Mouse (Mus musculus) hindbrain, postnatal 0 days (tissue): ENCODE results near the gene Slc35b1. TPM values are rescaled to one million over a fixed set of nuclear protein-coding genes. Genes with fewer than 3 reads are reported as not detected.

Source experiments
- ATAC-seq: fragments of 200-750 bp; cut with Nextera tagmentation; 2 replicates; pipeline ENCODE4 v1.8.0; 2017; ENCODE audit warnings: mild to moderate bottlenecking, moderate TSS enrichment, moderate library complexity
- DNase-seq: peaks from one replicate; pipeline ENCODE4 v3.0.0-alpha.2; 2015; ENCODE audit warnings: low spot score
- H3K27ac ChIP-seq: fragments of 300-500 bp; sonication (generic); 2 replicates; pipeline ENCODE4 v1.5.1; 2014; ENCODE audit warnings: mild to moderate bottlenecking
- H3K27me3 ChIP-seq: fragments of 300-500 bp; sonication (generic); 2 replicates; pipeline ENCODE4 v1.6.1; 2014; ENCODE audit warnings: low read length, mixed read lengths; ENCODE audit not compliant: insufficient read depth
- H3K36me3 ChIP-seq: fragments of 300-500 bp; sonication (generic); 2 replicates; pipeline ENCODE4 v1.6.1; 2014; ENCODE audit warnings: low read length, mixed read lengths; ENCODE audit not compliant: insufficient read depth
- H3K4me1 ChIP-seq: fragments of 300-500 bp; sonication (generic); 2 replicates; pipeline ENCODE4 v1.6.1; 2014; ENCODE audit warnings: antibody characterized with exemption, low read length, mixed read lengths; ENCODE audit not compliant: insufficient read depth
- H3K4me2 ChIP-seq: fragments of 300-500 bp; sonication (generic); 2 replicates; pipeline ENCODE4 v1.6.1; 2014; ENCODE audit warnings: low read depth, mild to moderate bottlenecking, low read length, moderate library complexity, mixed read lengths
- H3K4me3 ChIP-seq: fragments of 300-500 bp; sonication (generic); 2 replicates; pipeline ENCODE4 v1.5.1; 2014; ENCODE audit warnings: low read length
- H3K9ac ChIP-seq: fragments of 300-500 bp; sonication (generic); replicated peaks from 2 replicates; pipeline ENCODE4 v1.6.1; 2014; ENCODE audit warnings: mild to moderate bottlenecking, low read length, moderate library complexity, mixed read lengths
- H3K9me3 ChIP-seq: fragments of 300-500 bp; sonication (generic); 2 replicates; pipeline ENCODE4 v1.6.1; 2016; ENCODE audit warnings: low read length, mixed read lengths
- CTCF ChIP-seq: IDR thresholded peaks from 2 replicates; pipeline ENCODE4 v1.5.1; 2016; ENCODE audit warnings: antibody characterized with exemption, control low read depth, low read depth
- WGBS: fragments of 180-500 bp; shearing (Covaris S2); extraction: QIAGEN DNeasy Blood & Tissue Kit; methylation state at CpG from one replicate; pipeline ENCODE4 v1.1.7; 2014; 5-methylcytosine and 5-hydroxymethylcytosine counted together
- polyA plus RNA-seq: library from polyadenylated mRNA; unstranded; fragments of >200 nt; fragmentation: Nextera tagmentation; extraction: Ambion mirVana; gene quantifications from 2 replicates; pipeline ENCODE4 v1.2.1, GENCODE M21; 2015
- total RNA-seq: library from RNA; depleted of rRNA; stranded (reverse); fragments of >200 nt; gene quantifications from 2 replicates; pipeline ENCODE4 v1.2.3, GENCODE M21; 2014; rRNA removed

The Slc35b1 gene
- total RNA-seq (107 and 109 TPM in 2 replicates), polyA plus RNA-seq (158 and 159 TPM in 2 replicates)

DNA sequence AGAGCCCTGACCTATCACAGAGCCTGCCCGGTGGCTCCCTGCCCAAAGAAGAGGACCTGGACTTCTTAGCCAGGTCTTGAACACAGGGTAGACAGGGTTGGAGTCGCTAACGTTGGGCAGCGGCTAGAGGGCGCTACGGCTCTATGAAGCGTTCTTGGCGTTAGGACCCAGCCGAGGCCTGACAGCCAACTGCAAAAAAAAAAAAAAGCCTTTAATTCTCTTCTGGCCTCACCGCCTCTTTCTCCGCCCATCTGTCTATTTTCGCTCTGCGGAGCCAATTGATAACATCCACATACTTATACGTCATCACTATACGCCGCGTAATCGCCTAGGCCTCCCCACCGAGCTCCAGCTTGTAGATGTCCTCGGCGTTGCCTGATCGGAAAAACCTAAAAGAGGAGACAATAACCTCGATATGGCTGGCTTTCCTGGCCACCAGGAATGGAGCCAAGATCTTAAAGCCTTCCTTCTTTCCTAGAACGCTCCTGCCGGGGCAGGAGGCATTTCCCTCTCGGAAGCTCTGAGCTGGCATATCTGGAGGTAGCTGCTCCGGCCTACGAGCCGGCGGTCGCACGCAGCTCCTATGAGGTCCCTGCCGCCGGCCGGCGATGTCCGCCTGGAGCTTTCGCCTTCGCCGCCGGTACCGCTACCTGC is at the start of gene Slc35b1:
Slc35b1 (plus strand) TSS at position 374 of the 654 bp plus-strand sequence.
- under 1% methylated on average over 42 of the region's 42 CpGs for WGBS
- no peaks in the 10 kb centered on the region for H3K9me3 ChIP-seq
- DNase-seq (peak; percentile 99), ATAC-seq (peak; percentile 98)
- H3K36me3 ChIP-seq = peaks cover 27% of the 10 kb centered on the region; the same call in 1 of the 2 replicates
- peak within 1 kb of the TSS; percentile 91 for H3K9ac ChIP-seq
- H3K27me3 ChIP-seq = no peaks in the 10 kb centered on the region
- H3K4me3 ChIP-seq = peak within 1 kb of the TSS; percentile 93
- peak within 1 kb of the TSS; percentile 66 for H3K4me2 ChIP-seq
- peak within 1 kb of the TSS; percentile 89 for H3K27ac ChIP-seq
- peak; percentile 91 for TF ChIP-seq CTCF
- H3K4me1 ChIP-seq = no peaks in the 10 kb centered on the region; the same call in 1 of the 2 replicates

DNA sequence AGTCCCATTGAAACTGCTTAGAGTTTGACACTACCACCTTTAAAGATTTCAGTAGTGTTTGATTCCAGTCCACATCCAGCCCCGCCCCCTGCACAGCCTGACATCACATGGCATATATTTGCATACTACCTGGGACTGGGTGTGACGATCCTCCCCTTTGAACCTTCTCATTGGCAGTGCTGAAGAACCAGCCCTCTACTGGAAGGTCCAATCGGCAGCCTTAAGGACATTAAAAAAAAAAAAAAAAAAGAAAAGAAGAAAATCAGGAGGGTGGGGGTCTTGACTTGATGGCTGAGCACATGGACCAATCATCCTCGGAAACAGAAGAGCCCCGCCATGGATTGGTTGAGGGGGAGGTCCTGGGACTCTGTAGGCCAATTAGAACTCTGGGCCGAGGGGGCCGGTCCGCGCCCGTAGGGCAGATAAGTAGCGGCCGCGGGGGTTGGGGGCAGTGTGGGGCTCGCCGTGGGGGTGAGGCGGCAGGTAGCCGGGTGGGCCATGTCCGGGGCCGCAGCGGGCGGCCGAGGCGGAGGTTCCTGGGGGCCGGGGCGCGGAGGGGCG is 47.8 kb upstream of the Slc35b1 start, which contains the start of gene Fam117a:
Fam117a (plus strand) TSS at position 451 of the 561 bp plus-strand sequence.
- ATAC-seq = peak; percentile 99
- no peak within 1 kb of the TSS for H3K27ac ChIP-seq
- H3K4me2 ChIP-seq = peak within 1 kb of the TSS; percentile 99
- peak; percentile 94 for DNase-seq
- no peaks in the 10 kb centered on the region for H3K27me3 ChIP-seq
- H3K36me3 ChIP-seq = no peaks in the 10 kb centered on the region
- H3K9me3 ChIP-seq = no peaks in the 10 kb centered on the region
- WGBS = 4% methylated on average over 26 of the region's 27 CpGs
- H3K4me3 ChIP-seq = peak within 1 kb of the TSS; percentile 84
- TF ChIP-seq CTCF = peak; percentile 17; the same call in 1 of the 2 replicates
- peak within 1 kb of the TSS; percentile 68 for H3K9ac ChIP-seq
- H3K4me1 ChIP-seq = peaks cover 6% of the 10 kb centered on the region; the same call in 1 of the 2 replicates

DNA sequence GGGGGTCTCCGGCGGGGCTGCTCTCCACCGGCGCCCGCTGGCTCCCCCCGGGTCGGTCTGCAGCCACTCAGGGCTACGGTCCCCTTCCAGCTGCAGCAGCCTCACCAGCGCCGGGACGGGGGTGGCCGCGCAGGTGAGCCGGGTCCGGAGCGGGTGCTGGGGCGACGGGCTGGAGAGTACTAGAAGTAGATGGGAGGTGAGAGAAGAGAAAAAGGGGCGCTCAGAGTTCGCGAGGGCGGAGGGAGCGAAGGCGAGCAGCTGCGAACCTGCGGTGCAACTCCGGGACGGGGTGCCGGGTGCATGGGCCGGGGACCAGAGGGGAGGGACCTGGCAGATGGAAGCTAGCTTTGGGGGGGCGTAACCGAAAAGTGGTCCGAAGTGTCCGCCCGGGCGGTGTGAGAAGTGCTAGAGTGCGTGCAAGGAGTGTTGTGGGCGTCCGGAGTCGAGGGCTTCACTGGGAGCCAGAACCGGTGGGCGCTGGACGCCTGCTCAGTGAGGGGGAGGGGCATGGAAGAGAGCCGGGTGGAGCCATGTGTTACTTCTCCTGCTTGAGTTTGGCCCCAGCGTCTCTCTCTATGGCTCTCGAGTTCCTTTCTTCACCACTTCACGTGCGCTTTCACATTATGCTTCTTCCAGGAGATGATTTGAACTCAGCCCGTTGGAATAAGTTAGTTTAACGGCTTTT is 47.2 kb upstream of the Slc35b1 start:
- 2% methylated on average over 50 of the region's 50 CpGs for WGBS
- DNase-seq (peak; percentile 55), ATAC-seq (peak; percentile 72)
- H3K36me3 ChIP-seq = no peaks in the 10 kb centered on the region
- H3K9me3 ChIP-seq = no peaks in the 10 kb centered on the region
- TF ChIP-seq CTCF = no peak
- peak overlapping the region; percentile 99 for H3K4me2 ChIP-seq
- H3K9ac ChIP-seq = peak overlapping the region; percentile 68
- no peak overlapping the region for H3K27ac ChIP-seq
- no peaks in the 10 kb centered on the region for H3K27me3 ChIP-seq
- H3K4me1 ChIP-seq = peaks cover 6% of the 10 kb centered on the region; the same call in 1 of the 2 replicates
- H3K4me3 ChIP-seq = peak overlapping the region; percentile 84

DNA sequence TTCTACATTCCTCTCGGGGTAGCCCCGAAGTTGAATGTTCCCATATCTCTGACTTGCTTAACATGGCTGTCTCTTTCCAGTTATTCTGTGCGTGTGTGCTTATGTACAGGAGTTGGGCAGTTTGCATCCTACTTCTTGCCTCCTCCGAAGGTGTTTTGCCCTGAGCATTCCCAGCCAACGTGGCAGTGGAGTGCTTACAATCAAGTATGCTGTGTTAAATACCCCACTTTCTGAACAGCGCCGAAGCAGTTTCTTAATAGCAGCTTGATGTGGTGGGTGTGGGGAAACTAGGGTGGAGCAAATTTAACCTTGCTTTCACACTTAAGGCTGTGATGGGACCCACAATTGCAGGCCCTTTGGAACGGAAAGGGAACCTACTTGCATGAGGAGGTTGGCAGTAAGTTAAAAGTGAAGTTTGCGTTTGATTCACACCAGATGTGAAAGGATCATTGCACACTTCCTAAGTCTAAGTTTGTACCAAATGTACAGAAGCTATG is 46.6 kb upstream of the Slc35b1 start:
- Histone ChIP-seq H3K4me2 (peak overlapping the region; percentile 99), H3K27me3 (no peaks in the 10 kb centered on the region), H3K36me3 (no peaks in the 10 kb centered on the region), H3K27ac (no peak overlapping the region), H3K4me3 (peak overlapping the region; percentile 84), H3K9ac (peak overlapping the region; percentile 68; the same call in 1 of the 2 replicates), H3K9me3 (no peaks in the 10 kb centered on the region), H3K4me1 (peaks cover 6% of the 10 kb centered on the region; the same call in 1 of the 2 replicates)
- WGBS = 28% methylated on average over 9 of the region's 9 CpGs
- no peak for ATAC-seq
- TF ChIP-seq CTCF = no peak
- no peak for DNase-seq

DNA sequence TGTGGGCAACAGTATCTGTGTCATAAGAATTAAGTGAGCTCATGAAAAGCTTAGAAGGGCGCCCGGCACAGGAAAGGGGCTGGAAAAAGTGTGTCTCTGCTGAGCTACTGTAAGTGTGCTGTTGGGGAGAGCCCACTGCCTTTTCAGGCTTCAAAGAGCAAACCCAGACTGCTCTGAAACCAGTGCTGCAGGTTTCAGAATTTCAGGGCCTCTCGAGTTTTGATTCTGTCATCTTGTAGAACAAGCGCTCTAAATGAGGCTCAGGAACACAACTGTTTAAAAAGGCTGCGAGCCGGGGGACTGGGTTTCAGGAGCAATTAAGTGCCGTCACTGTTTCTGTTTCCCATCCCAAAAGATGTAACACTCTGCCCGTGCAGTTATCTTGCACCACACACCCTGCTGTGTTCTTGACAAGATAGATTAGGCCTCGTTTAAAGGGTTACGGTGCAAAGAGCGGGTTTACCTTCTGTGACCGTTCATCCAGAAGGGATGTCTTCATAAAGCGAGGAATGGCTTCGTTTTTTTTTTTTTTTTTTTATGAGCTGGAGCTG is 44.9 kb upstream of the Slc35b1 start:
- Histone ChIP-seq H3K9ac (no peak overlapping the region), H3K9me3 (no peaks in the 10 kb centered on the region), H3K27me3 (no peaks in the 10 kb centered on the region), H3K36me3 (no peaks in the 10 kb centered on the region), H3K4me2 (peak overlapping the region; percentile 16), H3K4me1 (peaks cover 6% of the 10 kb centered on the region; the same call in 1 of the 2 replicates), H3K4me3 (no peak overlapping the region), H3K27ac (no peak overlapping the region)
- no peak for TF ChIP-seq CTCF
- WGBS = 16% methylated on average over 14 of the region's 14 CpGs
- no peak for ATAC-seq
- no peak for DNase-seq

DNA sequence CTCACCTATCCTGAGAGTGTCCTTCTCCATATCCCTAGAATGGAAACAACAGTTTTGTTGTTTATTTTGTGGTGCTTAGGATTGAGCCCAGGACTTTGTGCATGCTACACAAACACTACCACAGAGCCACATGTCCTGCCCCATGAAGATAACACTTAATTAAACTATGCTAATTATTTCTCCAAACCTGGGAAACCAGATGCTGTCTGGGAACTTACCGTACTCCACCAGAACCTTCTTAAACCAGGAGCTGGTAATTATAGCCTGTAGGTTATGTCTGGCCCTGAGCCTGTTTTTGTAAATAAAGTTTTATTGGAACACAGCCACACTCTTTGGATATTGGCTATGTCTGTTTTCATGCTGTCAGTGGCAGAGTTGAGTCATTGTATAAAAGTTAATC is 44.2 kb upstream of the Slc35b1 start:
- no peak for DNase-seq
- no peak for ATAC-seq
- 60% methylated on average over 1 of the region's 1 CpGs for WGBS
- Histone ChIP-seq H3K4me2 (no peak overlapping the region), H3K36me3 (no peaks in the 10 kb centered on the region), H3K27ac (no peak overlapping the region), H3K4me1 (peaks cover 6% of the 10 kb centered on the region; the same call in 1 of the 2 replicates), H3K4me3 (no peak overlapping the region), H3K9me3 (no peaks in the 10 kb centered on the region), H3K27me3 (no peaks in the 10 kb centered on the region), H3K9ac (no peak overlapping the region)
- TF ChIP-seq CTCF = no peak
